Mouse (Mus musculus): ENCODE measurements at regions not wholly inside any gene's neighbourhood (a gene's known extent, or its start where the extent isn't known, plus 50 kb on each side); places are given as distances from the start of the nearest gene placed in this dataset.
A peak's percentile ranks its signal among the peaks of the same experiment; 100 is the strongest.

DNA sequence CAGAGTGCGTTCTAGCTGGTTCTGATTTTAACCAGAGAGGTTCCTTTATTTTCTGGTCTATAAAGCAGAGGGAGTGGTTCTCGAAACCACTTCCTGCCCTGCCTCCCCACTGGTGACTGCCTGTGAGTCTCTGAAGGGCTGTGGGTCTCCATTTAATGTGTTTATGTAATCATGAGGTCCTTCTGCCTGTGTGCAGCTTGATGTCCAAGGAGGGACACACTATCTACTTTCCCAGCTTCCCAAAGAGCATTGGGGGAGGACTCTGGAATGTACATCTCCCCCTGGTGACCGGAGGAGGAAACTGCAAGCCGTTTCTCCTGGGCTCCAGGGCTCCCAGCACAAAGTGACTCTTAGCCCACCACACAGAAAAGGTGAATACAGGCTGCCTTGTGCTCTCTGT is 90.8 kb downstream of the Lbh start:
- TF ChIP-seq CTCF (conservative IDR thresholded peaks at IDR 0.05 in 1 of 2, IDR thresholded peaks at IDR 0.05 in 1 of 2; ENCODE audit: low read depth in 2 of 2, low read length in 2 of 2), result peak; percentile 82 to 95
- TF ChIP-seq POLR2A (IDR thresholded peaks at IDR 0.05; ENCODE audit: low read depth, low read length), result no peak
- TF ChIP-seq RAD21 (IDR thresholded peaks at IDR 0.05; ENCODE audit: low read depth, low read length), result peak; percentile 62
- no peak for TF ChIP-seq CHD1 (IDR thresholded peaks at IDR 0.05; ENCODE audit: low read depth, low read length)
- no peak for TF ChIP-seq TCF12 (IDR thresholded peaks at IDR 0.05; ENCODE audit: low read depth, low read length)
- no peak for TF ChIP-seq USF1 (IDR thresholded peaks at IDR 0.05; ENCODE audit: low read depth, low read length)
- no peak for TF ChIP-seq CHD2 (IDR thresholded peaks at IDR 0.05; ENCODE audit: low read length)
- TF ChIP-seq ZNF384 (IDR thresholded peaks at IDR 0.05; ENCODE audit: low read depth, low read length), result no peak
- no peak for TF ChIP-seq MAZ (IDR thresholded peaks at IDR 0.05; ENCODE audit: low read depth, low read length)
- TF ChIP-seq GABPA (IDR thresholded peaks at IDR 0.05; ENCODE audit: insufficient replicate concordance, low read depth, low read length), result no peak
- no peak for TF ChIP-seq EP300 (IDR thresholded peaks at IDR 0.05; ENCODE audit: low read length)
- TF ChIP-seq RCOR1 (conservative IDR thresholded peaks at IDR 0.05; ENCODE audit: low read depth, low read length), result no peak
- TF ChIP-seq ETS1 (conservative IDR thresholded peaks at IDR 0.05; ENCODE audit: low read depth, low read length), result no peak
